Mouse (Mus musculus): Measurements from ENCODE around the gene Pign. TPM values are rescaled to one million over a fixed set of nuclear protein-coding genes. Genes with fewer than 3 reads are reported as not detected.

The Pign gene
- 4.0 and 4.2 TPM in 2 replicates for polyA plus RNA-seq (2015; fragmentation: Nextera tagmentation; extraction: Ambion mirVana)

DNA sequence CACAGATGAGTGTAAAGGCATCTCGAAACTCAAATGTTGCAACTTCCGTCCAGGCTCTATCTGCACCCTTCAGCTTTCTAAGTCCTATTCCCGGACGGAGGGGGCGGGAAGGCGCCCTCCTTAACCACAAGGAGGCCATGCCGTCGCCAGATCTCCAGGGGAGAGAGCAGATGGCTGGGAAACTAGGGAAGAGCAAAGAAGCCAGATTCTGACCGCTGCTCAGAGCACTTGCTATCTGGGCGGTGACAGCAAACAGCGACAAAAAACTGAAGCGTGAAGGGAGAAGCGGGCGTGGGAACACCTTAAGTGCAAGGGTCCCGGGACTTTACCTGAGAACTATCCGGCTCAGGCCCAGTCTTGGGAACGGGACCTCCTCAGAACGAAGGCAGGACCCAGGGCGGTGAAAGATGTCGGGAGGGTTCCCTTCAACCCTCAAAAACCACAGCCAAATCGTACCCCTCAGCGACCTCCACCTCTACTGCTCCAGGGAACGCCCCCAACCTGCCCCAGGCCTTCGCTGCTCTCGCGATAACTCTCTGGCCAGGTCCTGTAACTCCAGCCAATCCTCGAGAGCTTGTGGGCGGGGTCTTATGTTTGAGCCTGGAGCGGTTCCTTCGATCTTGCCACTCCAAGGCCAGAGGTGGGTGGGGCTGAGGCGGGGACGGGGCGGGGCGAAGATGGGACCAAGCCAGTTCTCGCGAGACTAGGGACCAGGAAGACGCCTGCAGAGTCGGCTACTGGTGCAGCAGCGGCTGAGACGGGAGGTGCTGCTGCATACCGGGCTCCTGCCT, at the start of gene Pign, which contains the start of gene Relch:
Gene Pign (minus strand): TSS at position 507 of the 791 bp plus-strand sequence.
Gene Relch (plus strand): TSS at position 691 of the 791 bp plus-strand sequence.
- Histone ChIP-seq H3K9ac (ENCODE audit: low read depth, low read length) (peak within 1 kb of the TSS; percentile 94), H3K27ac (ENCODE audit: low read depth, low read length) (peak within 1 kb of the TSS; percentile 92), H3K9me3 (ENCODE audit: control insufficient read depth) (no peaks in the 10 kb centered on the region), H3K4me3 (ENCODE audit: low read depth, low read length) (peak within 1 kb of the TSS; percentile 99), H3K4me1 (replicated peaks; ENCODE audit: control insufficient read depth, insufficient read depth, low read length) (0 out of 2 replicates have a peak, but pooled peaks cover 3% of the 10 kb centered on the region), H3K36me3 (ENCODE audit: control insufficient read depth, insufficient read depth) (no peaks in the 10 kb centered on the region), H3K27me3 (replicated peaks; ENCODE audit: control insufficient read depth, insufficient read depth, low read length) (no peaks in the 10 kb centered on the region), H3K4me2 (replicated peaks; ENCODE audit: low read depth) (peak within 1 kb of the TSS; percentile 93)
- WGBS = under 1% methylated on average over 41 of the region's 41 CpGs
- TF ChIP-seq CTCF (IDR thresholded peaks at IDR 0.05; ENCODE audit: low read depth) = peak; percentile 51
- peak; percentile 98 for ATAC-seq

DNA sequence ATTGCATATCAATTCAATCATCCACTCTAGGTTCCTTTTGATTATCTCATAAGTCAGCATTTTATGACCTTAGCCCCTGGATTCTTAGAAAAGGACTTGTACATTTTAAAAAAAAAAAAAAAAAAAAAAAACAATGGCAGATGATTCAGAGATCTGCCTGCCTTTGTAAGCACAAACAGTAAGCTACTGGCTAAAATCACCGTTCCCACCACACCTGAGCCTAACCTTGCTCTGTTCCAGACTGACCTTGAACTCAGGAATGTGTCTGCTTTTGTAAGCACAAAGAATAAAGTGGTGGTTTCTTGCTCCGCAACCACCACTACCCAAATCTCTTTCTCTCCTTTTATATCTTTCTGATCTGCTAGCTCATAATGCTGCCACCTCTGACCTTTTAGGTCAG, 49.3 kb upstream of the Pign start:
- no peak for ATAC-seq
- Histone ChIP-seq H3K27ac (ENCODE audit: low read depth, low read length) (no peak overlapping the region), H3K27me3 (replicated peaks; ENCODE audit: control insufficient read depth, insufficient read depth, low read length) (no peaks in the 10 kb centered on the region), H3K4me2 (replicated peaks; ENCODE audit: low read depth) (no peak overlapping the region), H3K9me3 (ENCODE audit: control insufficient read depth) (no peaks in the 10 kb centered on the region), H3K4me3 (ENCODE audit: low read depth, low read length) (no peak overlapping the region), H3K9ac (ENCODE audit: low read depth, low read length) (no peak overlapping the region), H3K36me3 (ENCODE audit: control insufficient read depth, insufficient read depth) (peaks cover 26% of the 10 kb centered on the region), H3K4me1 (replicated peaks; ENCODE audit: control insufficient read depth, insufficient read depth, low read length) (no peaks in the 10 kb centered on the region)
- TF ChIP-seq CTCF (IDR thresholded peaks at IDR 0.05; ENCODE audit: low read depth) = no peak
- 91% methylated on average over 2 of the region's 2 CpGs for WGBS

DNA sequence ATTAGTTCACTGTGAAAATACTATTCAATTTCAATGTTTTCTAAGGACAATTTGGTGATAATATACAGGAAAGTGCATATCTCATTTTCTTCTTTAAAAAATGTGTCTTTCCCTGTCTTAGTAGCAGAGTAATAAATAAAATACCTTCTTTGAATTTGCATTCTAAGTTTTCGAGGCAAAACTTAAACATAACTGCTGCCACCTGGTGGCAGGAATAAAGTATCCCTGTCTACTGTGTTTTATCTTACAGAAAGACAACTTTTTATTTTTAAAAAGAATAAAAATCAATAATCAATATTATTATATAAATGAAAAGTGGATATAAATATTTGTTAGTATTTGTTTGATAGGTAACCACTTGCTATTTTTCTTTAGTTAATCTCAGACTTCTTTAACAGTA, 47.8 kb upstream of the Pign start:
- no peaks in the 10 kb centered on the region for H3K9me3 ChIP-seq (ENCODE audit: control insufficient read depth)
- no peak for ATAC-seq
- 27% methylated on average over 1 of the region's 1 CpGs for WGBS

DNA sequence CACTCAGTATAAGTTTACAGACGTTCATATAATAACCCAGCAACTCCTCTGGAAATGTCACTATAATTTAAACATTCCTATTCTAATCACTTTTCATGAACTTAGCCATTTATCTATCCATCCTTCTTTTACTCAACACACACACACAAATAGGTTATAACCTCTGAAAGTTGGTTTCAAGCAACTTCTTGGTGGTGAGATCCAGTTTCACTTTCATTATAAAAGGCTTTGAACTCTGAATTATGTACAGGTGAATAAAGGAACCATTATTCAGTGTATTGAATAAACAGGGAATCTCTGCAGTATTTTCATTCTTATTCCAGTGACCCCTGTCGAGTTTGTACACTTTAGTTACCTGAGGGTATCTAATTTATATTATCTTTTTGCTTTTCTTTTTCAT, 45.9 kb upstream of the Pign start:
- Histone ChIP-seq H3K9ac (ENCODE audit: low read depth, low read length) (no peak overlapping the region), H3K4me2 (replicated peaks; ENCODE audit: low read depth) (no peak overlapping the region), H3K27ac (ENCODE audit: low read depth, low read length) (no peak overlapping the region), H3K9me3 (ENCODE audit: control insufficient read depth) (no peaks in the 10 kb centered on the region), H3K4me3 (ENCODE audit: low read depth, low read length) (no peak overlapping the region), H3K27me3 (replicated peaks; ENCODE audit: control insufficient read depth, insufficient read depth, low read length) (no peaks in the 10 kb centered on the region), H3K4me1 (replicated peaks; ENCODE audit: control insufficient read depth, insufficient read depth, low read length) (no peaks in the 10 kb centered on the region), H3K36me3 (ENCODE audit: control insufficient read depth, insufficient read depth) (peaks cover 32% of the 10 kb centered on the region)
- 59% methylated on average over 2 of the region's 2 CpGs for WGBS
- ATAC-seq = no peak
- no peak for TF ChIP-seq CTCF (IDR thresholded peaks at IDR 0.05; ENCODE audit: low read depth)

More for the DNA sequence above, 47.8 kb upstream of the Pign start:
- no peak overlapping the region for H3K27ac ChIP-seq (ENCODE audit: low read depth, low read length)
- TF ChIP-seq CTCF (IDR thresholded peaks at IDR 0.05; ENCODE audit: low read depth) = peak; percentile 61
- H3K4me3 ChIP-seq (ENCODE audit: low read depth, low read length) = no peak overlapping the region
- H3K4me2 ChIP-seq (replicated peaks; ENCODE audit: low read depth) = no peak overlapping the region
- no peaks in the 10 kb centered on the region for H3K4me1 ChIP-seq (replicated peaks; ENCODE audit: control insufficient read depth, insufficient read depth, low read length)
- H3K36me3 ChIP-seq (ENCODE audit: control insufficient read depth, insufficient read depth) = peaks cover 35% of the 10 kb centered on the region
- no peaks in the 10 kb centered on the region for H3K27me3 ChIP-seq (replicated peaks; ENCODE audit: control insufficient read depth, insufficient read depth, low read length)
- H3K9ac ChIP-seq (ENCODE audit: low read depth, low read length) = no peak overlapping the region

DNA sequence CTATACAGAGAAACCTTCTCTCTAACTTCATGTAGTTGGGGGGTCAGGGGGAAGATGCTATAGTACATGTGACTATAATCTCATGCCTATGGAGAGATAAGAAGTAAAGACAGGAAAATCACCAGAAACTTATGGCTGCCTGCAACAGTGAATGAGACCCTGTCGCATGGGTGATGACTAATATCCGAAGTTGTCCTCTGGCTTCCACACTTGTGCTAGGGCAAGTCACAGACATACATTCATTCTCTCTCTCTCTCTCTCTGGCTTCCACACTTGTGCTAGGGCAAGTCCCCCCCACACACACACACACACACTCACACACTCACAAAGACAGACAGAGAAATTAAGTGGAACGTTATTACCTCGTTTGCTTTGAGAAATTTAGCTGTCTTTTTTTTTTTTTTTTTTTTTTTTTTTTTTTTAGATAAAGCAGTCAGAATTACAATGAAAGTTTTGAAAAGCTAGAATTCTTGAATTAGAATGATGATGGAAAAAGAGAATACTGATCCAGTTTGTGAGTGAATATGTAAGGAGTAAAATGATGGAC, 37.6 kb upstream of the Pign start:
- H3K4me1 ChIP-seq (replicated peaks; ENCODE audit: control insufficient read depth, insufficient read depth, low read length) = no peaks in the 10 kb centered on the region
- no peak for ATAC-seq
- H3K4me3 ChIP-seq (ENCODE audit: low read depth, low read length) = no peak overlapping the region
- H3K27me3 ChIP-seq (replicated peaks; ENCODE audit: control insufficient read depth, insufficient read depth, low read length) = no peaks in the 10 kb centered on the region
- no peak overlapping the region for H3K9ac ChIP-seq (ENCODE audit: low read depth, low read length)
- 83% methylated on average over 4 of the region's 4 CpGs for WGBS
- TF ChIP-seq CTCF (IDR thresholded peaks at IDR 0.05; ENCODE audit: low read depth) = no peak
- H3K9me3 ChIP-seq (ENCODE audit: control insufficient read depth) = no peaks in the 10 kb centered on the region
- no peak overlapping the region for H3K4me2 ChIP-seq (replicated peaks; ENCODE audit: low read depth)
- H3K27ac ChIP-seq (ENCODE audit: low read depth, low read length) = no peak overlapping the region
- peaks cover 7% of the 10 kb centered on the region for H3K36me3 ChIP-seq (ENCODE audit: control insufficient read depth, insufficient read depth)

DNA sequence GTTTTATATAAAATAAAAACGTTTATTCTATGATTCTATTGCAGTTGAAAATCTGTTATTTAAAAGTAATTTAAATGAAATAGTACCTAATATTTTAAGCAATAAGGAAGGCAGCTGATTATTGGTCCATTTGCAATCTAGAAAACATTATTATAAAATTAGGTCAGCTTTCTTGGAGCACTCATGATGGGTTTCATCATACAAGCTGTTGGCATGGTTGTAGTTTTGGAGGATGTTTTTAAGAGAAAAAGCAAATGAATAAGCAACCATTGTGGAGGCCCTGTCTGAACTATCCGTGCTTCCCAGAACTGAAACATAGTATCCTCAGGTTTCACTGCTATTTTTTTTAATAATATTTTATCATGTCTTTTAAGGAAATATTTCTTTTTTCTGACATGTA, 32.1 kb upstream of the Pign start:
- no peaks in the 10 kb centered on the region for H3K4me1 ChIP-seq (replicated peaks; ENCODE audit: control insufficient read depth, insufficient read depth, low read length)
- no peak for TF ChIP-seq CTCF (IDR thresholded peaks at IDR 0.05; ENCODE audit: low read depth)
- H3K27ac ChIP-seq (ENCODE audit: low read depth, low read length) = no peak overlapping the region
- no peak for ATAC-seq
- no peak overlapping the region for H3K4me2 ChIP-seq (replicated peaks; ENCODE audit: low read depth)
- no peaks in the 10 kb centered on the region for H3K9me3 ChIP-seq (ENCODE audit: control insufficient read depth)
- H3K4me3 ChIP-seq (ENCODE audit: low read depth, low read length) = no peak overlapping the region
- H3K9ac ChIP-seq (ENCODE audit: low read depth, low read length) = no peak overlapping the region
- H3K36me3 ChIP-seq (ENCODE audit: control insufficient read depth, insufficient read depth) = peaks cover 9% of the 10 kb centered on the region
- H3K27me3 ChIP-seq (replicated peaks; ENCODE audit: control insufficient read depth, insufficient read depth, low read length) = no peaks in the 10 kb centered on the region
- WGBS = 88% methylated on average over 2 of the region's 2 CpGs
